Mouse (Mus musculus): Measurements from ENCODE around the gene Mtfmt. TPM values are rescaled to one million over a fixed set of nuclear protein-coding genes. Genes with fewer than 3 reads are reported as not detected.

Gene Mtfmt
- total and polyA plus RNA-seq, 3 experiments, result 18.1 to 26.3 (median 26.2) TPM

- DNase-seq (ENCODE audit: extremely low read depth), result no peak
- H3K36me3 ChIP-seq (replicated peaks in 1 of 2; ENCODE audit: control insufficient read depth in 1 of 2, insufficient read depth in 1 of 2, low read length in 1 of 2), result peaks cover 29 to 56% of the 10 kb centered on the region in 2 experiments
- H3K27me3 ChIP-seq (replicated peaks), result no peaks in the 10 kb centered on the region
- no peak overlapping the region for H3K27ac ChIP-seq (ENCODE audit: insufficient read depth, low read depth)
- H3K79me2 ChIP-seq (replicated peaks; ENCODE audit: control insufficient read depth, extremely low read depth, insufficient read depth, poor library complexity, severe bottlenecking), result peaks cover 10% of the 10 kb centered on the region
- TF ChIP-seq SMC3 (IDR thresholded peaks at IDR 0.05; ENCODE audit: low read depth, low read length) (no peak), TCF12 (IDR thresholded peaks at IDR 0.05; ENCODE audit: low read depth, low read length) (no peak), CHD1 (IDR thresholded peaks at IDR 0.05; ENCODE audit: low read depth, low read length) (no peak), BHLHE40 (IDR thresholded peaks at IDR 0.05; ENCODE audit: low read depth, low read length) (no peak), MYC (IDR thresholded peaks at IDR 0.05; ENCODE audit: low read depth, low read length) (no peak), GABPA (IDR thresholded peaks at IDR 0.05; ENCODE audit: insufficient replicate concordance, low read depth, low read length) (no peak), NRF1 (IDR thresholded peaks at IDR 0.05; ENCODE audit: low read depth, low read length) (no peak), MAFK (IDR thresholded peaks at IDR 0.05; ENCODE audit: insufficient replicate concordance, low read length) (no peak)
- no peak overlapping the region for H3K4me3 ChIP-seq (replicated peaks in 1 of 3; ENCODE audit: low read depth in 2 of 3, low read length in 2 of 3, poor library complexity in 1 of 3)
- H3K9ac ChIP-seq (ENCODE audit: insufficient read depth, low read depth), result no peak overlapping the region
- dilution Hi-C loops (cut with MboI; ENCODE audit: extremely low pct_ligation_motif_present, extremely low pct_unique_long_range_greater_than_20kb, low sequenced_read_pairs) (no loop called here), in situ Hi-C loops (cut with MboI; ENCODE audit: low pct_ligation_motif_present, low pct_unique_long_range_greater_than_20kb, low sequenced_read_pairs) (no loop called here)
- peaks cover 7 to 29% of the 10 kb centered on the region in 2 experiments for H3K4me1 ChIP-seq (ENCODE audit: control insufficient read depth in 1 of 2, insufficient read depth in 2 of 2)
- no peak overlapping the region for H3K4me2 ChIP-seq (ENCODE audit: insufficient read depth, low read depth, poor library complexity, severe bottlenecking)
- H3K9me3 ChIP-seq (replicated peaks; ENCODE audit: low read length), result peaks cover 5% of the 10 kb centered on the region
These were observed 29.7 kb downstream of the Mtfmt start for GRCm38 (mm10) chr9:65465241-65465640.

GRCm38 (mm10) chr9:65467686-65468085 is 32.1 kb downstream of the Mtfmt start:
- no peak for DNase-seq (ENCODE audit: extremely low read depth)
- no peak overlapping the region for H3K4me3 ChIP-seq (replicated peaks in 1 of 3; ENCODE audit: low read depth in 2 of 3, low read length in 2 of 3, poor library complexity in 1 of 3)
- H3K27ac ChIP-seq (ENCODE audit: insufficient read depth, low read depth), result no peak overlapping the region
- H3K27me3 ChIP-seq (replicated peaks), result no peaks in the 10 kb centered on the region
- TF ChIP-seq NELFE (IDR thresholded peaks at IDR 0.05; ENCODE audit: low read depth, low read length), result no peak
- no peak for TF ChIP-seq MAX (IDR thresholded peaks at IDR 0.05; ENCODE audit: low read length)
- TF ChIP-seq POLR2A (IDR thresholded peaks at IDR 0.05; ENCODE audit: low read depth, low read length), result no peak
- TF ChIP-seq CTCF (conservative IDR thresholded peaks at IDR 0.05 in 1 of 2, IDR thresholded peaks at IDR 0.05 in 1 of 2; ENCODE audit: low read depth in 2 of 2, low read length in 2 of 2), result no peak
- no peak for TF ChIP-seq EP300 (IDR thresholded peaks at IDR 0.05; ENCODE audit: low read length)
- no peak for TF ChIP-seq USF2 (conservative IDR thresholded peaks at IDR 0.05; ENCODE audit: low read depth, low read length)
- no peak for TF ChIP-seq IRF4 (IDR thresholded peaks at IDR 0.05; ENCODE audit: low read depth, low read length)
- TF ChIP-seq ELF1 (IDR thresholded peaks at IDR 0.05; ENCODE audit: low read depth, low read length), result no peak
- no peak for TF ChIP-seq SIN3A (IDR thresholded peaks at IDR 0.05; ENCODE audit: low read length)
- no peak for TF ChIP-seq CHD1 (IDR thresholded peaks at IDR 0.05; ENCODE audit: low read depth, low read length)
- TF ChIP-seq MYC (IDR thresholded peaks at IDR 0.05; ENCODE audit: low read depth, low read length), result no peak
- peaks cover 3 to 14% of the 10 kb centered on the region in 2 experiments; a peak in 3 of 4 replicates for H3K4me1 ChIP-seq (ENCODE audit: control insufficient read depth in 1 of 2, insufficient read depth in 2 of 2)
- H3K9me3 ChIP-seq (replicated peaks; ENCODE audit: low read length), result peaks cover 5% of the 10 kb centered on the region
- peaks cover 4% of the 10 kb centered on the region; the same call in 1 of the 2 replicates for H3K79me2 ChIP-seq (replicated peaks; ENCODE audit: control insufficient read depth, extremely low read depth, insufficient read depth, poor library complexity, severe bottlenecking)
- H3K4me2 ChIP-seq (ENCODE audit: insufficient read depth, low read depth, poor library complexity, severe bottlenecking), result no peak overlapping the region
- in situ Hi-C loops (cut with MboI; ENCODE audit: low pct_ligation_motif_present, low pct_unique_long_range_greater_than_20kb, low sequenced_read_pairs), result no loop called here
- dilution Hi-C loops (cut with MboI; ENCODE audit: extremely low pct_ligation_motif_present, extremely low pct_unique_long_range_greater_than_20kb, low sequenced_read_pairs), result no loop called here
- peaks cover 38 to 75% of the 10 kb centered on the region in 2 experiments for H3K36me3 ChIP-seq (replicated peaks in 1 of 2; ENCODE audit: control insufficient read depth in 1 of 2, insufficient read depth in 1 of 2, low read length in 1 of 2)
- H3K9ac ChIP-seq (ENCODE audit: insufficient read depth, low read depth), result no peak overlapping the region

Data from CH12.LX (cell line).